23 mouse cellular contexts compared by ENCODE assay signal in the genomic region with DNA sequence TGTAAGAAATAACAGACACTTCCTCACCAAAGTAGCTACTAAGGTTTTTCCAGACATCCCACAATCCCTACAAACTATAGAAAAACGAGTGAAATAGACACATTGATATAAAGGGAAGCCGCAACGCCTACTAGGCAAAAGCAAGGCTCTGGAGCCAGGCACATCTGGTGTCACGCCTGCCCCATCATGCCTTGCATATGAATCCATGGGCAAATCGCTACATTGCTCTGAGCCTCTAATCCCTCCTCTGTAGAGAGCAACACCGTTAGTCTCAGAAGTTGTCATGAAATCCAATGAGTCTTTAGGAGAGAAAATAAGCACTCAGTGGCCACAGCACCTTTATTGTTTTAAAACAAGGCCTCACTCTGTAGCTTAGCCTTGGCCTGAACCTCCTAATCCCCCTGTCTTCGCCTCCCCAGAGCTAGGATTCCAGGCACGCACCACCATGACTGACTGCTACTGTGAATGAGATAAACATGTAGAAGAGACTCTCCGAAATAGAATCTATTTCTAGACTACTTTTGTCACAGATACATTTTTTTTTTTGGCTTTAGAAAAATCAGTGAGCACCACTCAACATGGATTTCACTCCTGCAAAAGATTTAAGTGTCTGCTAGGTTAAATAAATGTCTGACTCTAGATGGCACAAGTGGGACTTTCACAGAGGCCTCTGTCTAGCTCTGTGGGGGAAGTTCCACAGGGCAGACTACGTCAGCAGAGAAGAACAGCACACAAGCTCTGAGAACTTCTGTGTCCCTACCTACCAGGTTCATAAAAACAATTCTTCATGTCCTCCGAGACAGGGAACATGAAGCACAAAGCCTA. TPM values are rescaled to one million over a fixed set of nuclear protein-coding genes. Genes with fewer than 3 reads are reported as not detected.
DNase-seq lines count a peak whose midpoint lies in the region; ATAC-seq and TF ChIP-seq lines count a peak whose summit lies in the region.
"Had no signal": no experiment of that assay in that cellular context is flagged by ENCODE, and none has a peak within 500 bp of the region (broad histone marks: within the 10 kb centered on the region; RNA-seq: fewer than 3 reads in every experiment).

No protein-coding gene starts in this region.

- TF ChIP-seq EP300 in heart, postnatal 0 days (IDR thresholded peaks at IDR 0.05; ENCODE audit: low read depth) = no peak
- TF ChIP-seq EP300 in liver, postnatal 0 days (IDR thresholded peaks at IDR 0.05; ENCODE audit: low read depth) = no peak
- no peak for TF ChIP-seq EP300 in CH12.LX (IDR thresholded peaks at IDR 0.05; ENCODE audit: low read length)

- peak; percentile 41 for TF ChIP-seq RAD21 in CH12.LX (IDR thresholded peaks at IDR 0.05; ENCODE audit: low read depth, low read length)

- in situ Hi-C loops in CH12.LX (cut with MboI; ENCODE audit: low pct_ligation_motif_present, low pct_unique_long_range_greater_than_20kb, low sequenced_read_pairs) = loop anchor here (10.0 kb wide), 1 partner anchor 49 kb away; the partner anchor contains the start of gene Map3k9

- no peak for ATAC-seq in heart, postnatal 0 days (ENCODE audit: insufficient read depth, low read depth)
- no peak for ATAC-seq in liver, postnatal 0 days
- ATAC-seq: forebrain, embryonic 15.5 days; intestine, embryonic 16.5 days had no signal

- no peaks in the 10 kb centered on the region for H3K9me3 ChIP-seq in heart, postnatal 0 days (replicated peaks; ENCODE audit: control insufficient read depth, low read length)
- H3K9me3 ChIP-seq in liver, postnatal 0 days (ENCODE audit: low read length) = no peaks in the 10 kb centered on the region
- H3K9me3 ChIP-seq in CH12.LX (replicated peaks; ENCODE audit: low read length) = no peaks in the 10 kb centered on the region
- H3K9me3 ChIP-seq: embryonic facial prominence, embryonic 13.5 days; forebrain, embryonic 15.5 days; heart, embryonic 13.5 days; hindbrain, embryonic 15.5 days; kidney, embryonic 15.5 days; liver, embryonic 15.5 days; neural tube, embryonic 13.5 days had no signal

- H3K27ac ChIP-seq in heart, postnatal 0 days (ENCODE audit: low read depth) = no peak overlapping the region
- H3K27ac ChIP-seq in liver, postnatal 0 days (ENCODE audit: low read depth) = no peak overlapping the region
- H3K27ac ChIP-seq in CH12.LX (ENCODE audit: insufficient read depth, low read depth) = no peak overlapping the region
- no peak overlapping the region for H3K27ac ChIP-seq in cortical plate, adult 2 months (ENCODE audit: insufficient read depth, low read length)
- H3K27ac ChIP-seq: embryonic facial prominence, embryonic 13.5 days; forebrain, embryonic 15.5 days; heart, embryonic 13.5 days; hindbrain, embryonic 15.5 days; kidney, embryonic 15.5 days; liver, embryonic 15.5 days; macrophage; neural tube, embryonic 13.5 days; stomach, postnatal 0 days had no signal

- H3K9ac ChIP-seq in heart, postnatal 0 days (replicated peaks; ENCODE audit: low read depth, low read length) = no peak overlapping the region
- H3K9ac ChIP-seq in liver, postnatal 0 days (replicated peaks) = no peak overlapping the region
- no peak overlapping the region for H3K9ac ChIP-seq in CH12.LX (ENCODE audit: insufficient read depth, low read depth)
- H3K9ac ChIP-seq: embryonic facial prominence, embryonic 13.5 days; forebrain, embryonic 15.5 days; heart, embryonic 13.5 days; hindbrain, embryonic 15.5 days; kidney, embryonic 15.5 days; liver, embryonic 15.5 days; neural tube, embryonic 13.5 days had no signal

- dilution Hi-C loops in CH12.LX (cut with MboI; ENCODE audit: extremely low pct_ligation_motif_present, extremely low pct_unique_long_range_greater_than_20kb, low sequenced_read_pairs) = no loop called here

- no peak overlapping the region for H3K4me3 ChIP-seq in heart, postnatal 0 days (ENCODE audit: low read depth, low read length)
- H3K4me3 ChIP-seq in liver, postnatal 0 days (ENCODE audit: low read depth, low read length) = no peak overlapping the region
- H3K4me3 ChIP-seq in CH12.LX (replicated peaks in 1 of 3; ENCODE audit: low read depth in 2 of 3, low read length in 2 of 3, poor library complexity in 1 of 3) = no peak overlapping the region
- no peak overlapping the region for H3K4me3 ChIP-seq in cortical plate, adult 2 months (ENCODE audit: insufficient read depth, low read length)
- H3K4me3 ChIP-seq: embryonic facial prominence, embryonic 13.5 days; forebrain, embryonic 15.5 days; heart, embryonic 13.5 days; hindbrain, embryonic 15.5 days; kidney, embryonic 15.5 days; liver, embryonic 15.5 days; neural tube, embryonic 13.5 days had no signal

- peak; percentile 17 for DNase-seq in heart, postnatal 0 days (ENCODE audit: low spot score)
- DNase-seq in heart, postnatal 10 days = no peak
- DNase-seq in liver, postnatal 0 days = no peak
- DNase-seq in liver (no peak), CH12.LX (ENCODE audit: extremely low read depth) (no peak)
- no peak for DNase-seq in embryo, embryonic 9.5 days (ENCODE audit: extremely low spot score)
- DNase-seq: cerebellum, adult 9-10 months; gastrocnemius, postnatal 10 days; heart, adult 18-20 months; heart, postnatal 4 days; right cerebral cortex, postnatal 14 days had no signal

- no peak overlapping the region for H3K4me2 ChIP-seq in heart, postnatal 0 days (ENCODE audit: low read depth, low read length)
- no peak overlapping the region for H3K4me2 ChIP-seq in liver, postnatal 0 days (ENCODE audit: low read depth, low read length)
- no peak overlapping the region for H3K4me2 ChIP-seq in CH12.LX (ENCODE audit: insufficient read depth, low read depth, poor library complexity, severe bottlenecking)
- H3K4me2 ChIP-seq: embryonic facial prominence, embryonic 13.5 days; forebrain, embryonic 15.5 days; heart, embryonic 13.5 days; hindbrain, embryonic 15.5 days; kidney, embryonic 15.5 days; liver, embryonic 15.5 days; midbrain, embryonic 11.5 days; neural tube, embryonic 13.5 days had no signal

- H3K4me1 ChIP-seq in heart, postnatal 0 days (ENCODE audit: control insufficient read depth, insufficient read depth) = no peaks in the 10 kb centered on the region
- no peaks in the 10 kb centered on the region for H3K4me1 ChIP-seq in liver, postnatal 0 days (ENCODE audit: insufficient read depth)
- peaks cover 0 to 13% of the 10 kb centered on the region in 2 experiments; a peak in 2 of 4 replicates for H3K4me1 ChIP-seq in CH12.LX (ENCODE audit: control insufficient read depth in 1 of 2, insufficient read depth in 2 of 2)
- peaks cover 4% of the 10 kb centered on the region; the same call in 1 of the 2 replicates for H3K4me1 ChIP-seq in cortical plate, adult 2 months (ENCODE audit: control insufficient read depth, insufficient read depth, low read length)
- H3K4me1 ChIP-seq: embryonic facial prominence, embryonic 13.5 days; forebrain, embryonic 15.5 days; hindbrain, embryonic 15.5 days; kidney, embryonic 15.5 days; liver, embryonic 15.5 days; neural tube, embryonic 13.5 days had no signal

- no peaks in the 10 kb centered on the region for H3K27me3 ChIP-seq in heart, postnatal 0 days (ENCODE audit: control insufficient read depth, insufficient read depth, low read length)
- no peaks in the 10 kb centered on the region for H3K27me3 ChIP-seq in liver, postnatal 0 days (ENCODE audit: insufficient read depth, low read length)
- H3K27me3 ChIP-seq in CH12.LX (replicated peaks) = no peaks in the 10 kb centered on the region
- H3K27me3 ChIP-seq: embryonic facial prominence, embryonic 13.5 days; forebrain, embryonic 15.5 days; hindbrain, embryonic 15.5 days; kidney, embryonic 15.5 days; liver, embryonic 15.5 days; neural tube, embryonic 13.5 days had no signal

- H3K36me3 ChIP-seq in heart, postnatal 0 days (replicated peaks; ENCODE audit: control insufficient read depth, insufficient read depth, low read length) = no peaks in the 10 kb centered on the region
- no peaks in the 10 kb centered on the region for H3K36me3 ChIP-seq in liver, postnatal 0 days (replicated peaks; ENCODE audit: insufficient read depth, low read length)
- no peaks in the 10 kb centered on the region for H3K36me3 ChIP-seq in CH12.LX (replicated peaks in 1 of 2; ENCODE audit: control insufficient read depth in 1 of 2, insufficient read depth in 1 of 2, low read length in 1 of 2)
- H3K36me3 ChIP-seq: embryonic facial prominence, embryonic 13.5 days; heart, embryonic 13.5 days; kidney, embryonic 15.5 days; liver, embryonic 15.5 days had no signal

- no peak for TF ChIP-seq POLR2A in CH12.LX (IDR thresholded peaks at IDR 0.05; ENCODE audit: low read depth, low read length)
- no peak for TF ChIP-seq POLR2A in cortical plate, adult 2 months (IDR thresholded peaks at IDR 0.05; ENCODE audit: extremely low read depth, insufficient read depth, low read length)

- WGBS in heart, postnatal 0 days = 73% methylated on average over 11 of the region's 11 CpGs
- 72% methylated on average over 11 of the region's 11 CpGs for WGBS in liver, postnatal 0 days (ENCODE audit: insufficient replicate concordance)

- 0 out of 2 replicates have a peak, but pooled peaks have one; percentile 7 for TF ChIP-seq CTCF in heart, postnatal 0 days (IDR thresholded peaks at IDR 0.05; ENCODE audit: low read depth)
- peak; percentile 19; the same call in 1 of the 2 replicates for TF ChIP-seq CTCF in liver, postnatal 0 days (IDR thresholded peaks at IDR 0.05; ENCODE audit: low read depth)
- TF ChIP-seq CTCF in CH12.LX (conservative IDR thresholded peaks at IDR 0.05 in 1 of 2, IDR thresholded peaks at IDR 0.05 in 1 of 2; ENCODE audit: low read depth in 2 of 2, low read length in 2 of 2) = peak in 1 of 2 experiments; percentile 49; a peak in 2 of 4 replicates
- TF ChIP-seq CTCF in cortical plate, adult 2 months (IDR thresholded peaks at IDR 0.05; ENCODE audit: extremely low read depth, insufficient read depth, low read length) = 0 out of 2 replicates have a peak, but pooled peaks have one; percentile 14

- H3K79me2 ChIP-seq in CH12.LX (replicated peaks; ENCODE audit: control insufficient read depth, extremely low read depth, insufficient read depth, poor library complexity, severe bottlenecking) = no peaks in the 10 kb centered on the region

- intact Hi-C loops in heart, postnatal 10 days (cut with DNase I) = no loop called here

TF ChIP-seq in CH12.LX, 34 proteins besides CTCF, POLR2A, EP300 and RAD21 (continues in another document):
- TF ChIP-seq KAT2A (IDR thresholded peaks at IDR 0.05; ENCODE audit: insufficient replicate concordance, low read length) (no peak), GABPA (IDR thresholded peaks at IDR 0.05; ENCODE audit: insufficient replicate concordance, low read depth, low read length) (no peak), SMC3 (IDR thresholded peaks at IDR 0.05; ENCODE audit: low read depth, low read length) (peak; percentile 49), TBP (conservative IDR thresholded peaks at IDR 0.05; ENCODE audit: low read depth, low read length) (no peak)

RNA-seq across cellular contexts. Expression of gene Map3k9, which starts 45.5 kb away (rescaled TPM):
- 0.11 and 2.4 TPM in 2 replicates for total RNA-seq in heart, postnatal 0 days (2014; rRNA removed; ENCODE audit: low replicate concordance)
- polyA plus RNA-seq in heart, postnatal 0 days (2015; fragmentation: Nextera tagmentation; extraction: Ambion mirVana) = 0.08 and 0.10 TPM in 2 replicates
- total RNA-seq in heart, postnatal 10 days (2021) = under 1 TPM; 0.26 to 0.45 TPM
- polyA plus RNA-seq in liver, postnatal 0 days (2015; fragmentation: Nextera tagmentation; extraction: Ambion mirVana) = 0.19 and 0.27 TPM in 2 replicates
- total RNA-seq in CH12.LX (2012; rRNA removed) = 0.34 and 0.38 TPM in 2 replicates
- total RNA-seq in CH12.LX (2014; rRNA removed) = not detected in 2 replicates
- polyA plus RNA-seq in CH12.LX (2012; ENCODE audit: insufficient read length, low read depth) = 0.10 and 0.13 TPM in 2 replicates
- polyA plus RNA-seq in cortical plate, adult 2 months (2012; rRNA removed) = 18.3 and 19.1 TPM in 2 replicates

Comparison
In these comparisons a context has a peak if more than half of its experiments do, and no peak if none do; other contexts are left out.
1. RNA of gene Map3k9, which starts 45.5 kb away (polyA plus RNA-seq): 18.3 to 19.1 TPM in cortical plate, adult 2 months; 0.19 to 0.27 TPM in liver, postnatal 0 days, 0.10 to 0.13 TPM in CH12.LX and 0.08 to 0.10 TPM in heart, postnatal 0 days; every median in the first group is over 10 times any median in the second.